8 mouse cellular contexts compared by ENCODE assay signal in genomic region chr11:82780983-82781903, GRCm38 (mm10). TPM values are rescaled to one million over a fixed set of nuclear protein-coding genes. Genes with fewer than 3 reads are reported as not detected.
DNase-seq lines count a peak whose midpoint lies in the region; ATAC-seq lines count a peak whose summit lies in the region.

Gene Lig3, plus strand, starts transcription at chr11:82781108.

- peak; percentile 92 for ATAC-seq in megakaryocyte progenitor cell, adult 5-6 weeks (replicated peaks; ENCODE audit: poor library complexity)

- peak; percentile 94 for DNase-seq in adipocyte (ENCODE audit: low spot score)
- DNase-seq in embryo, embryonic 10 days (ENCODE audit: low spot score), result peak; percentile 96
- peak; percentile 95 for DNase-seq in gastrocnemius, postnatal 10 days
- DNase-seq in induced T-regulatory cell, adult 2 months (ENCODE audit: low read depth), result peak; percentile 97
- peak; percentile 78 to 95 for DNase-seq in left cerebral cortex, adult 9 months (ENCODE audit: low spot score in 2 of 2)
- peak; percentile 95 for DNase-seq in right cerebral cortex, postnatal 14 days
- peak; percentile 93 for DNase-seq in urinary bladder, postnatal 36 days (ENCODE audit: low spot score in 2 of 2)

RNA-seq across cellular contexts. Expression of gene Lig3, which starts in this region (rescaled TPM):
- total RNA-seq in gastrocnemius, postnatal 10 days (2021), result 10 to 100 TPM; 16.5 to 18.5 TPM
- 31.3 and 39.5 TPM in 2 replicates for total RNA-seq in megakaryocyte progenitor cell, adult 5-6 weeks (2015)
- 37.6 and 67.4 TPM in 2 replicates for total RNA-seq in megakaryocyte progenitor cell, adult 5-6 weeks (2017)

Comparison
In these comparisons a context has a peak if more than half of its experiments do, and no peak if none do; other contexts are left out.
1. Peak in every context shown above with its lines: DNase-seq and ATAC-seq.